Mouse (Mus musculus) splenic B cell, adult 2 months (primary cell): ENCODE results near the gene Msi2.
A peak's percentile ranks its signal among the peaks of the same experiment; 100 is the strongest.

Experiments
- DNase-seq: peaks from one replicate; pipeline ENCODE4 v3.0.0-alpha.2; 2011; ENCODE audit warnings: low read depth, low spot score
- H3K27me3 ChIP-seq: 2 replicates; pipeline ENCODE4 v1.6.1; 2012; ENCODE audit warnings: mild to moderate bottlenecking, low read length, moderate library complexity, mixed read lengths; ENCODE audit not compliant: control insufficient read depth, poor library complexity, insufficient read depth, severe bottlenecking
- H3K36me3 ChIP-seq: 2 replicates; pipeline ENCODE4 v1.6.1; 2012; ENCODE audit warnings: mild to moderate bottlenecking, low read length, moderate library complexity, mixed read lengths; ENCODE audit not compliant: control insufficient read depth, poor library complexity, insufficient read depth, severe bottlenecking

Gene Msi2

GRCm38 (mm10) chr11:88718766-88719595 is 668 bp upstream of the Msi2 start:
- Histone ChIP-seq H3K27me3 (no peaks in the 10 kb centered on the region), H3K36me3 (no peaks in the 10 kb centered on the region)
- DNase-seq: peak; percentile 50

DNA sequence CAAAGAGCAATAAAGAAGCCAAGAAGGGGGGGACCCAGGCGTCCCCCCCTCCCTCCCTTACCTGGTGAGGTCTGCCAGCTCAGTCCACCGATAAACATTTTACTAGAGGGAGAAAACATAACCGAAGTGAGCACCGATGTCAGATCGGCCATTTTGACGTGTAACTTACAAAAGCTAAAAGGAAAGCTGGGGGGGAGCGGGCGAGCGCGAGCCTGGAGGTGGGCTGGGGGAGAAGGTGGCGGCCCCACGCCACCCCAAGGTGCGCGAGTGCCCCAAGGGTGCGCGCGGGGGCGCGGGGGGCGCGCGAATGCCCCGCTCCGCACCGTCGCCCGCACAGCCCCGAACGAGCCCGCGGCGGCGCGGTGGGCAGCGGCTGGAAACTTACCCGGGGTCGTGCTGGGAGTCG is 666 bp downstream of the Msi2 start:
- DNase-seq: peak; percentile 56
- no peaks in the 10 kb centered on the region for H3K27me3 ChIP-seq
- peaks cover 2% of the 10 kb centered on the region; the same call in 1 of the 2 replicates for H3K36me3 ChIP-seq

- no peaks in the 10 kb centered on the region for H3K27me3 ChIP-seq
- peaks cover 4% of the 10 kb centered on the region for H3K36me3 ChIP-seq
- peak; percentile 15 for DNase-seq
These were observed 1.2 kb downstream of the Msi2 start for GRCm38 (mm10) chr11:88717016-88717643.

DNA sequence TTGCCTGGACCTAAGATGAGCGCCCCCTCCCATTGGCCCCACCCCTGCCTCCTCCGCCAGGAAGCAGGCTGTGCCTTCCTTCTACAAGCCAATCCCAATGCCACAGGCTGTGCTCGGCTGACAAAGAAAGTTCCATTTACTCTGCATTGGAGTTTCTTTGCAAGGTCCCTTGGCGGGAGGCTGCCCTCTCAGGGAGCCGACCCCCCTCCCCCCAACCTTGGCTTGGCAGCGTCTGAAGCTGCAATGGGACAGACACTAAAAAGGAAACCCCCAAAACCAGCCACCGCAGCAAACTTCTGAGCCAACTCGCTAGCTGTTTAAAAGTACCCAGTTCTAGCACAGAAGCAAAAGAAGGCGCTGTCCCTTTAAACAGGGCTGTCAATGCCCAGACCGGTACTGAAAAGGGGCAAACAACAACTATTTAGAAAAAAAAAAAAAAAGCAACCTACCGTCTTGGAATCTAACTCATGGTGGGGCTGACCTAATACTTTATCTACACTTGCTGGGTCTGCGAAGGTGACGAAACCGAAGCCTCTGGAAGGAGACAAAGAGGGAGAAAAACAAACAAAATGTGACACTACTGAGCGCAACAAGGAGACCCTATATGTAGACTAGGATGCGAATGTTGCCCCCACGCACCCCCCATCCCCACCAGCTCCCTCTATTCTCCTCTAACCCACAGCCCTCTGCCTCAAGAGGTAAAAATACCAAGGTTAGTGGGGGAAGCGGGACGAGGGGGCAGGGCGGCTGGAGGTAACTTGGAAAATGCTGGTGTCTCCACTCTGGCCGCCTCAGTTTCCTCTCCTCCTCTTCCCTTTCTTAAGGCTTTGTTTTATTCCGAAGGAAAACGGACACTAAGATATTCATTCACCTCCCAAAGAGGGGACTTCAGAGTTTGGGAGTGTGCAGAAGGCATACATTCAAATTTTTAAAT is 2.0 kb downstream of the Msi2 start:
- peaks cover 7% of the 10 kb centered on the region for H3K36me3 ChIP-seq
- peak; percentile 48 for DNase-seq
- H3K27me3 ChIP-seq: no peaks in the 10 kb centered on the region

DNA sequence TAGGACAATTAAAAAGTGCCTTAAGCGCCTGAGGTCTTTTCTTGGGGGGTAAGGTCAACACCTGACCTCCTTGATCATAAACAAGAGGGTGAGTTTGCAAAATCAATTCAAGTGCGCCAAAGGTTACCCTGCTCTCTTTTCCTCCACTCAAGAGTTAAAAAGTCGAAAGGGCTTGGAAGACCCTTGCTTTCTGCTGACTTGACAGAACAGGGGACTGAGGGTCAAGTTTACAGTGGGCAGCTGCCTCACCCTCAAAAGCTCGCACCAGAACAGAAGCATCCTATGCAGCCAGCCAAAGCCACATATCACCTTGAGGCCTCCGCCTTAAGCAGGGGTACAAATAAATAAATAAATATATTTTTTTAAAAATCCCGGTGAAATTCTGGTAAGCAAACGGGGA is 3.0 kb downstream of the Msi2 start:
- Histone ChIP-seq H3K36me3 (peaks cover 7% of the 10 kb centered on the region), H3K27me3 (no peaks in the 10 kb centered on the region)
- no peak for DNase-seq

GRCm38 (mm10) chr11:88714127-88714526 is 4.2 kb downstream of the Msi2 start:
- Histone ChIP-seq H3K36me3 (peaks cover 7% of the 10 kb centered on the region), H3K27me3 (no peaks in the 10 kb centered on the region)
- no peak for DNase-seq

DNA sequence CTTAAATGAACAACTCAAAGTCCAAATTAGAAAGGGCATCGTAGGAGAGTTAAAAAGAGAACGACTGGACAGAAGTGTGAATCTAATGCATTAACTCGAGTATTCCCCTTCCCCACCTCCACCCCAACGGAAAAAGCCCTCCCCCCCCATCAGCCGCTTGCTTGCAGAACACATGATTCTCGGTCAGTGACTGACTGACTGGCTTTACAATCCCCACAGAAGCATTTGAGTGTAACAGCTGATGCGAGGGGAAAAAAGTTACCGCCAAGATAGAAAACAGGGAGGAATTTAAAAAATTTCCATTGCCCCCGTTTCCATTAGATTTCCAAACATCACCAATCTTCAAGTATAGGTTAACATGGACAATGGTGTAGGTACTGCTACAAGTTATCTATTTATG is 4.8 kb downstream of the Msi2 start:
- H3K27me3 ChIP-seq: no peaks in the 10 kb centered on the region
- no peak for DNase-seq
- peaks cover 7% of the 10 kb centered on the region for H3K36me3 ChIP-seq

DNA sequence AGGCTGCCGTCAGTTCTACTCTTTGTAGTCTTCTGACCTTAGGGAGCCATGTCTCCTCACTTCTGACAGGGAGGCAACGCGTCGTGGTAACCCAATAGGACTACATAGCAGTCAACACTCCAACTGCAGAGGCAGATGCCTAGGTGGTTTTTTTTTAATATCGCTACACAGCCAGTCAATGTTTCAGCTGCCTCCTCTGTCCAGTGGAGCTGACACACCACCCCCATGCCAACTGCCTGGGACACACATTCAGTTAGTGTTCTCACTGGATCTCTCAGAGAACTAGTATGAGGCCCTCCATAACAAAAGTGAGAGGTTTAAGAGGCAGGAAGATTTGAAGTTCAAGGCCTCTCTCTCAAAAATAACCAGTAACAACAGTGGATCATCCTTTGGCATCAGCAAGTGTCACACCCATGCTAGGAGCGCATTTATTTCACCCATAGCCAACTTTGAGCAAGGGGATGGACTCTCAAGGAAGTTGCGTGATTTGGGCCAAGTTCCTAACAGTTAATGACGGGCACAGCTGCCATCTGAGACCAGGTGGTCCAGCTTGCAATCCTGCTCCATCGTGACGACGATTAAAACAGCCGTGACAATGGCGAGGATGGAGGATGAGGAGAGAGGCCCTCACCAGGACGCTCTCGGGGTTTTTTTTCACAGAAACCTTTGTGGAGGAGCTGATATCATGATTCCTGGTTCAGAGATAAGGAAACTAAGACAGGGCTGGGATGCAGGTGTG is 8.3 kb downstream of the Msi2 start:
- H3K27me3 ChIP-seq: no peaks in the 10 kb centered on the region
- no peak for DNase-seq
- peaks cover 7% of the 10 kb centered on the region for H3K36me3 ChIP-seq

DNA sequence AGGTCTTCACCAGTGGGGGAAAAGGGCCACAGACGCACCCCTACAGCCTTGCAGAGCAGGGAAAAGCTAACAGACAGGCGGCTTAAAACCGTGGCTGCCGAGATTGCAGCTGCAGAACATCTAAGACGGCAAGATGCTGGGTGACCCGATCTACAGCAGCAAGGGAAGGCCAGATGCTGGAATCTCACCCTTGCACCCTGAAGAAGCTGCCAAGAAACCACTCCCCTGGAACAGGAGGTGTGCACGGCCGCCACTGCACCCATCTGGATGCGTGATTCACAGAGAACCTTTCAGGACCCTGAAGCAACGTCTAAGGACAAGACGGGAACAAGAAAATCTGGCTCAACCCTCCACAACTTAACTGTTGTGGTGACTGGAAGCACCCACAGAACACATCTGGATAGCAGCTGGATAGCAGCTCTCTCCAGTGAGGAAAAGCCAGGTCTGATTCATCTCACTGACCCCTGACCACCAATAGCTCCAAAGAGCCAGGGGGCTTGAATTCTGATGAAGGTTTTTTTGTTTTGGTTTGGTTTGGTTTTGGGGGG is 11.0 kb downstream of the Msi2 start:
- Histone ChIP-seq H3K27me3 (no peaks in the 10 kb centered on the region), H3K36me3 (peaks cover 8% of the 10 kb centered on the region; the same call in 1 of the 2 replicates)
- no peak for DNase-seq

DNA sequence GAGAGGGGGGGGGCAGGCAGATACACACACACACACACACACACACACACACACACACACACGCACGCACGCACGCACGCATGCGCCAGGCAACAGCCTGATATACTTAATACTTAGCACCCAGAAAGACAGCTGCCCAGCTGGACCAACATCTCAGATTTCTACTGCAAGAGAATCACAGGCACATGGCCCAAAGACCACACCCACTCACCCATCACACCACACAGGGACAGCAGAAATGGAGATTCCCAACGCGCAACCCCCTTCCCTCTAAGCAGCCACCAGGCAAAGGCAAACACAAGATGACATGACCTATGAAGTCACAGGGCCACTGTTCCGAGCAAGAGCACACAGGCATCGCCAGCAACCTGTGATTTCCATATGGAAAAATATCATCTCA is 13.6 kb downstream of the Msi2 start:
- DNase-seq: no peak
- Histone ChIP-seq H3K27me3 (no peaks in the 10 kb centered on the region), H3K36me3 (peaks cover 4% of the 10 kb centered on the region)

GRCm38 (mm10) chr11:88703220-88703619 is 15.1 kb downstream of the Msi2 start:
- peaks cover 4% of the 10 kb centered on the region for H3K36me3 ChIP-seq
- H3K27me3 ChIP-seq: no peaks in the 10 kb centered on the region
- DNase-seq: no peak

DNA sequence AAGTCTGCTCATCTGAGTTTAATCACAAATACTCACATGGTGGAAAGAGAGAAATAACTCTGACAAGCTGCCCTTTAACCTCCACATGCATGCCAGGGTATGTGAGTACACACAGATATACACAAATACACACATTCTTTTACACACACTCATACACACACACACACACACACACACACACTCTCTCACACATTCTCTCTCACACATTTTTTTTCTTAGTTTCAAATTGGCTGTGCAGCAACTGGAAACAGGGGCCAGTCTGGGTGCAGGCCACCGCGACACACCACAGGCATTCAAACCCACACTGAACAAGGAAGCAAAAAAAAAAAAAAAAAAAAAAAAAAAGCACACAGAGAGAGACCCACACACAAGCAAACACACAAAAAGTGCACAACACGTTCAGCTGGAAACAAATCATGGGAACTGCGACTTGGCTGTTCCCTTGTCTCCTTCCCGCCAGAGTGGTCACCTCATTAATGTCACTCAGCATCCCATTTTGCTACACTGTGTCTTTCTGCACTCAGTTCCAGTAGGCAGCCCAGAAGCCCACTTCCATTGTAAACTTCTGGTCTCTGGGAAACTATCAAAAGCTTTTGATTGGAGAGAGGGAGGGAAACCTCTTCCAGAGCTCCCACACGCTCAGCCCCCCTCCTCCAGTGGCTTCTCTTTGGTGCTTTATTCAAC is 16.2 kb downstream of the Msi2 start:
- H3K27me3 ChIP-seq: no peaks in the 10 kb centered on the region
- no peak for DNase-seq
- H3K36me3 ChIP-seq: peaks cover 4% of the 10 kb centered on the region

DNA sequence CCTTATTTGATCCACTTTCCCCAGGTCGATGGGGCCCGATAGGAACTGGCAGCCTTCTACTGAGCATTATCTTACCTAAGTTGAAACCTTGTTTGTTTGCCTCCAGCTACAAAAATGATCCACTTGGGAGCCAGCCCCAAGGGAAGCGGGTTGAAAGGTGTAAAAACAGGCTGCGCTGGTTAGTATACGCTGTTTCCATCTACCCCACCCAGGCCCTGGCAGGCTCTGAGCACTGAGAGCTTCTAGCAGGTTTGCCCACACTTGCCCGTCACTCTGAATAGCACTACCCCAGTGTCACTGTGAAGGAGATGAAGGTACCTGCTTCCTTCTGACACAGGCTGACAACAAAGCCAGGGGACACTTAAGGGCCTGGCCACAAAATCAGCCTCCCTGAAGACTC is 17.3 kb downstream of the Msi2 start:
- no peak for DNase-seq
- H3K27me3 ChIP-seq: no peaks in the 10 kb centered on the region
- peaks cover 4% of the 10 kb centered on the region for H3K36me3 ChIP-seq
